Mouse (Mus musculus): ENCODE measurements around the gene Zdhhc19.

Zdhhc19 gene

DNA sequence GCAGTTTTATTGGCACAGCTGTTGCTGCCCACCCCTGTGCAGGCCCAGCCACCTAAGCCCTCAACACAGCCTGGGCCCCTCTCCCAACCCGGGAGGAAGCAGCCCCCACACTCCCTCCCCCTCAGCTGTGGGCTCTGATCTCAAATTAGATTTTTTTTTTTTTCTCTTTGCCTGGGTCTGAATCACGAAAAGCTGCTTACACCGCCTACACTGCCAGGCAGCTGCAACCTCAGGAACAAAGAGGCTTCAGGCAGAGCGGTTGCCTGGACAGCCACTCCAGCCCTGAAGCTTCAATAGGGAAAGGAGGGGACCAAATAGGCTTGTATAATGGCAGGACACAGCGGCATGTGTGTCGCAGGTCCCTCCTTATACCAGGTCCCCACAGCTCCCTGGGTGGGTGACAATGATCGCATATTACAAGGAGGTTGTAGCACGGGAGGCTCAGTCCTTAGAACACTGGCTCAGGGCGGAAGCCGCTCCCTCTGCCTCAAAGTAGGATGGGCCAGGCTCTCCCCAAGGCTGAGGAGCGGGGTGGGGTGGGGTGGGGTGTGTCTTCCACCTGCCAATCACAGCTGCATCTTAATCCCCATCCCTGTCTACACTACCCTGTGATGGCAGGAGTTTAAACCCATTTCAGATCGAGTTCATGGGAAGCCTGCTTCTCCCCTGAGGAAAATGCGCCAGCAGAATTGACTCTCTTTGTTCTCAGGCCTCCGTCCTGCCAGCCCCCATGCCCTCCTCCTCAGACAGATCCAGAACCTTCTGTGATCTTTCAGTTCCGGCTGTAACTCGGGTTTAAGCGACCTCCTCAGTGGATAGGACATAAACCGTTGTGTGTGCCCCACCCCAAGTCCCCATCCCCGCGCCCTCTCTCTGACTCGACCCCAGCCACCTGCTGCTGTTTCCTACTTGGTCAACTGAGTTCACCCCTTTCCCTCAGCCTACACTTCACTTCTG lies 20.2 kb downstream of the Zdhhc19 start:
- DNase-seq, result peak; percentile 79

DNA sequence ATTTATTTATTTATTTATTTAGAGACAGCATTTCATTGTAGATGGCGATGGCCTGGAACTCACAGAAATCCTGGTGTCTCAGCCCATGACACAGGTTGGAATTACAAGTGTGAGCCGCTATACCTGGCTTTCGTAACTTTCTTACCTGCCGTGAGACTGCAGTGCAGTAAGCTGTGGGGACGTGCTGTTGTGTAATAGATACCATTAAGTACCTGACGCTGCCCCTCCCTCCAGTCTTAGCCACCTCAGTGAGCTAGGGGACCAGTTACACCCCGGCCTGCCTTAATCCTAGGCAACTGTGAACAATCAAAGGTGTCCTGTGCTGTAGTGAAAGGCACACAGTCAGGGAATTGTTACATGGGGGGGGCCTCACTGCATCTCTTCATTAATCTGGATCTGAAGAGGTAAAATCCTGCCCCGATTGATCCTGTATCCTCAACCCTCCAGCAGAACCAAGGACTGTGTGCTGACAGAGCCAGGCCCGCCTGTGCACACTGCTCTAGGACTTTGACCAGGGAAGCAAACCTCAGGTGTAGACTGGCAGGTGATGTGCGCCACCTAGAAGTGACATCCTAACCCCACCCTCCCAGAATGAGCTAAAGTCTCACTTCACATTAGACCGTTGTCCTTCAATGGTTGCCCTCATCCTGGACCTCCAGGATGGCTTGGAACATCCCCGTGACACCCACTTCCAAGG lies 21.9 kb downstream of the Zdhhc19 start:
- DNase-seq, result no peak

DNA sequence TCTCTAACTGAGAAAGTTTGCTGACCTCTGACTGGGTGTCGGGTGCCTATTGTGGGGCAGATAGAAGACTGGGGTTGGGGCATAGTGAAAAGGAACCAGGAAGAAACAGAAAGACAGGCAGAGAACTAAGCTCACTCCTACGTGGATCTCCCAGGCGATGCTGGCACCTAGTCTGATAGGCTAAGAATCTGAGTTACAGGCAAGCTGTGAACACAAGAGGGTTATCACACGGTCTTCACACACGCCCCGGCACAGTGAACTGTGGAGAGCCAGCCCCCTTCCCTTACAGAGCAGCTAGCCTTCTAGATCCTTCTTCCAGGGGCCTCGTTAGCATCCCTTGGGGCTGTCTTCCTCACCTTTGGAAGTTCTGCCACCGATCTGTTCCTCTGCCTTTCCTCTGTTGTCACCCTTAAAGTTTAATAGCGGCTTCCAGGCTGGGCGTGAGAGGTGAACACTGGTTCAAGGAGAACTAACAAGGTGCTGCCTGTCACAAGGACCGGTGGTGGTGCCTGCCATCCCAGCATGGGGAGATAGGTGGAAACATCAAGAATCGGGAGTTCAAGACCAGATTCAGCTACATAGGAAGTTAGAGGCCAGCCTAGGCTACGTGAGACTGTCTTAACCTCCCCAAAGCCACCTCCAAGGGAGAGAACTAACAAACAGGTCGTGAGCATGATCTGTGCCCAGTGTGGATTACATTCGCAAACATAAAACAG lies 23.7 kb downstream of the Zdhhc19 start:
- no peak for DNase-seq

DNA sequence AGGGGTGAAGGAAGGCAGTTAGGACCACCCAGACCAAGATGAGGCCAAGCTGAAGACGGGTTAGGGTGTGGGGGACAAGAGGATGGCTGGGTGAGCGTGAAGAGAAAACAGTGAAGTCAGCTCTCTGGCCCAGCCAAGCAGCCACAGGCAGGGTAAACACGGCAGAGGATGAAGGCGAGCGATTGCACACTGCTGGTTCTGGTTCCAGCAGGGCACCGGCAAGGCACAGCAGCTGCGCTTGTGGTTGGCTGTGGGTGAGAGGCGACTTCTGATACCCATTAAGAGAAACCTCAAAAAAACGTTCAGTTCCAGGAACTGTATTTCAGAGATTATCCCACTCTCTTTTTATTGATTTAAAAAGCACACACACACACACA lies 24.3 kb downstream of the Zdhhc19 start:
- DNase-seq, result no peak

DNA sequence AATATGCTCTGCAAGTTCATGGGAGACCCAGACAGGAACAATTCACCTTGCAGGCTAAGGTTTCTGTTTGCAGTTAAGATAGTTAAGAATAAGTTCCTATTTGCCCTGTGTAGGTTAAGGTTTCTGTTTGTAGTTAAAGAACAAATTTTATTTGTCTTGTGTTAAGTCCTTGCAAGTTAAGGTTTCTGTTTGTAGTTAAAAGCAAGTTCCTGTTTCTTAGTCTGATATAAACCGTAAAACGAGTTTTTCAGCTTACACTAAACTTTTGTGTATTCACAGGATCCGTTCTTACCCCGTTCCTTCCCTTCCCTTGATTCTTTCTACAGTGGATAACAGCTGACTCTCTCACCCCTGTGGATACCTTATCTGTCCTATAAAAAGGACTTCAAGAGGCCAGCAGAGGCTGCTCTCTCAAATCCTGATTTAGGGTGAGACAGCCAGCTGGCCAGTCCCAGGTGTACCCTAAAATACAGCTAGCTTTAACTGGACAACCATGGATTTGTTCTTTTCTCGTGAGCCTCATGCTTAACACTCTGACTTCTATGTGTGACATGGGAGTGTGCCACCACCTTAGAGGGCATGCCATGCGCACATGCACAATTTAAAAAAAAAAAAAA lies 26.6 kb downstream of the Zdhhc19 start:
- no peak for DNase-seq

DNA sequence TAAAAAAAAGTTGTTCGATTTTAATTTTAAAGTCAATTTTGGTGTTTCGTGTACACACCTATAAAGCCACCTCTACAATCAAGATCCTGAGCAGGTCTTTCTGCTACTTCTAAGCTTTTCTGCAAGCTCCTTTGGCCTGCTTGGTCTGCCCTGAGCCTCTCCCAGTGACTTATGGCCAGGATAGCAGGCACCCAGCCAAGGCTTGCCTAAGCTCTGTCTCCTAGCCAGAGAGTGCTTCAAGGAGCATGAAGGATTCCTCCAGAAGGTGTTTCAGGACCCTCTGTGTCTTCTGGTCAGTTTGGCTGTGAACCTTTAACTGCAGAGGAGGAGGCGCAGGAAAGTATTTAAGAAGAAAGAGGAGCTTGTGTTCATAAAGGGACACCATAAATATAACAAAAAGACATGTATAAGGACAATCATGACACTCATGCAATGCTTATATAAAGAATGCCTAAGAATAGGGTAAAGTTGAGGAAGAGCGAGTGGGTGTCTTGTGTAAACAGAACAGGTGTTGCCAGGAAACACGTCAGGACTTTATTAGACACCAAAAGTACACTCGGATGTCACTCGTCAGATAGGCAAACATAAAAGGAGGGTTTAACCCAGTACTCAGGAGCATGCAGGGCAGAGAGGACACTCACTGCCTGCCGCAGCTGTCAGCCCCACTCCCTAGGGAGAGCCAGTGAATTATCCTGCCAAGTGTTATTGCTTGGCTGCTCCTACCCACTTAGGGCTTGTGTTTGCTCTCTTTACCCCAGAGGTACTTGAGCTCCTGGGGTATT lies 27.6 kb downstream of the Zdhhc19 start:
- peak; percentile 38 for DNase-seq

DNA sequence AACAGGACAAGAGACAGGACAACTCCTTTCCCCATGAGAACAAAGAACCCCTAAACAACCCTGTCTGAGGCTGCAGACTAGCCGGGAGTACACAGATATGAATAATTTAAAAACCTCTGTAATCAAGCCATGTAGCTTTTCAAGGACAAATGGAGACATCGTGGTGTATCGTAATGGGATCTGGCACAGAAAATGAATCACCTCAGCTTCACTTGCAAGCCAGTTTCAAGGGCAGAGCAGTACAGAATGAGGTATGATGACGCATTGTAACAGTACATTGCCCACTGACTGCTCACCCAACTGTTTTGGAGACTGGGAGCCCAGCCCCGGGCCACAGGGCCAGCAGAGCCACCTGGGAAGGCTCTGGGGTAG lies 28.2 kb downstream of the Zdhhc19 start:
- DNase-seq, result no peak

DNA sequence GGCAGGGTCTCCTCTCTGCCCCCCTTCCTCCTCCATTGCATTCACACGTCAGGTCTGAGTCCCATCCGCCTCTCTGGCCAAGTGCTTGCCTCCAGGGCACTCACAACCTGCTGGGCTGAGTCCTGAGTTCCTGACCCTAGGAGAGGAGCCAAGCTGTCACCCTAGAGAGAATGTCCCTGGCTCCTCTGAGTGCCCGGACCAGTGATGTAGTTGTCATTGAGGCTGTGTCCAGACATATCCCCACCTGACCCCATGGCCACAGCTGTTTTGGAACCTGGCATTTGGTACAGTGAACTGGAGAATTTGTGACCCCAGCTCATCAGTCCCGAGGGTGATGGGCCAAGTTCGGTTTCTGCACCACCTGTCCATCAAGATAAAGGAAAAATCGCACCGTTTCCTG lies 30.8 kb downstream of the Zdhhc19 start:
- no peak for DNase-seq

DNA sequence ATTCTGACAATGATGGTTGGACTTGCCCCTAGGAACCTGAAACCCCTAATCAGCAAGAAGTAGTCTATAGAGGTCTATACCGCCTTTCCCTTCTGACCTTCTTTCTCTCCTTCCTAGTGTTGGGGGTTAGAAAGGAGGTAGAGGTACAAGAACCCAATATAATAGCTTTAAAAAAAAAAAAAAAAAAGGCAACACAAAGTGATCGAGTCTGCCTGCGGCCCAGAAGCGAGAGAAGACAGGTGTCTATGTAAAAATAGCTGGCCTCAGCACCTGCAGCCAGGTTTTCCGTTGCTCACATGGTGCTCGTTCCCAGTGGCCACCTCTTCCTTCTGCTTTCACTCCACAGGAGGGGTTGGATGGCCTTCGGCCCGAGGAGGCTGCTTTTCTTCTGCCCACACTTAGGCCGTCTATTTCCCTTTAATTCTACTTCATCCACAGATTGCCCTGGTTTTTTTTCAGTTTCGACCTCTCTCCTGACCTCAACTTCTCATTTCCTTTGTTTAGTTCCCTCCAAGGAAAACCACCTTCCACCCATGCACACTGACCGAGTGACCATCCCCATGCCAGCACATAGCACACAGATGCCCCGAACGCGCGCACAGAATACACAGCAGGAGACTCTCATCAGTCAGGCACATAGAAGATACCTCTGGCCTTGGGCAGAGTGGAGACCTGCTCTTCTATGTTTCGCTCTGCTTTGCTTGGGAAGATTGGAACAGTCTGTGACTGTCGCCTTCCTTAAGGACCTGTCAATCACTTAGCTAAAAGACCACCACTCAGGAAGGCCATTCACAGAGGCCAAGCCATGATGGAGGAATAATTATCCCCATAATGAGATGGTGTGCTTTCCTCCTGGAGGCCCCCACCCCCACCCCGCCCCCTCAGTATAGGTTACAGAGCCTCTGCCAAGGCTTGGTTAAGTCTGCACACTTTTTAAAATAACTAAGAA lies 37.1 kb downstream of the Zdhhc19 start:
- no peak for DNase-seq

DNA sequence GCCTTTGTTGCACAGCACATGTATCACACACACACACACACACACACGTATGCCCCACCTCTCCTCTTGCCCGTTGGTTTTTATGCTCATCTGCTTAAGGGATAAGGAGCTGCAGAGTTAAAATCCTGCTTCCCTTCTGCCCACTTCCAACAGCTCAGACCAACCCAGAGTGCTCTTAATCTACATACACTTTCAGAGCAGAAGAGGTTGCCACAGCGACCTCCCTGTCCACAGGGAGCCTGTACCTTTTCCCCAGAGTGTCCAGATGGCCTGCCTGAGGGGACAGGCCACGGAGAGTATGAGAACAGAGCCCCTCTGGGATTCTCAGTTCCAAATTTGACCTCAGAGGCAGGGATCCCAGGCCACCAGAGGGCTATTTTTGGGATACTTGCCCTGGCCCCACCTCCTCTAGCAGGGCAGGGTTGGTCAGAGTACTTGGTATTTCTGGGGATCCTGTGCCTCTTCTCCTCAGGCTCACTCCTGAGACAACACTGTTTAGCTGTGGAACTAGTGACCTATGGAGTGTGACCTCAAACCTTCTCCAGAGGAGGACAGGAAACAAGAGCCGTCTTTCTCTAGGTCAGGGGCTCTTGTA lies 39.2 kb downstream of the Zdhhc19 start:
- peak; percentile 39 for DNase-seq

DNA sequence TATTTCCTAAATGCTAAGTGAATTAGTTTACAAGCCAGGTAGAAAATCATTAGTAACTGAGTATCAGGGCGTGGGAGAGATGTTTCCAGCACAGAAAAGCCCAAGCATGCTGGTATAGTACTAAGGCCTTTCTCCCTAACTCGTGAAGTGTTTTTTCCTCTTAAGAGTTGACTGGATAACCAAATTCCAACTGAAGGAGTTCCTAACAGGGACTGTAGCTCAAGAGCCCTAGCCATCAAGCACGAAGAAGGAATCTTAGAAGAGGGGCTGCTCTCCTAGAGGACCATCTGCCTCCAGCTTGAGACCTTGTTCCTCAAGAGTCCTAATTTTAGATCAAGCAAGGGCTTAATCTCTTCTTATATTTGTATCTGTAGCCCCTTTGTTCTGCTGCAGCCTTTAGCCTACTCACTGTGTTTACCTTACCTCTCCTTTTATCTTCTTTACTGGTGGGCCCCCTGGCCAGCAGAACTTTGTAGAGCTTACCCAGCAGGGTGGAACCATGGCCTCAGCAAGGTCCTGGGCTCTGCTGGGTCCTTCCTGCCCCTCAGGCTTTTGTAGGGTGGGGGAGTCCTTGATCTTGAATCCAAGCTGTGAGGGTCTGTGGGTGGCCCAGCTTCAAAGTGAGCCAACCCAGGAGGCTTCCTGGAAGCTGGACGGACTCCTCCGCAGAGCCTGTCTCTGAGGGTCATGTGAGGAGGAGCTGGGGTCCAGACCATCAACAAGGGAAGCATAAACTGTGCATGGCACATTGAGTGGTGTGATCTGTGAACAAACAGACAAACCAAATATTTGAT lies 42.0 kb downstream of the Zdhhc19 start:
- DNase-seq, result no peak

DNA sequence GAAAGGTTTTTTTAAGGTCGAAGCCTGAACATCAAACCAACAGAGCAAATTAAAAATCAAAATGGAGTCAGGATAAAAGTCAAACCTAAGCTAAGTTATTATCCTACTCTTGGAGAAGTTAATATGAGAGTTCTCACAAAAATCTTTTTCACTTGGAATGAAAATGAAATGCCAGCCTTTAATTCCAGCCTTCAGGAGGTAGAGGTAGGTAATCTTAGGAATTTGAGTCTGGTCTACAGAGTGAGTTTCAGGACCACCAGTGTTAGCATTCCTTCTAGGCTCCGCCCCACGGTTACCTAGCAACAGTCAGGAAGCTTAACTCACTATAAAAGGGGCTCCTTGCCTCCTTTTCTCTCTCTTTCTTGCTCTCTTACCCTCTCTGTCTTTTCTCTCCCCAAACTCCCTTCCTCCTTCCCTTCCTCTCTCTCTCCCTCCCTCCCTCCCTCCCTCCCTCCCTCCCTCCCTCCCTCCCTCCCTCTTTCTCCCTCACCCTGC lies 42.7 kb downstream of the Zdhhc19 start:
- peak; percentile 75 for DNase-seq

DNA sequence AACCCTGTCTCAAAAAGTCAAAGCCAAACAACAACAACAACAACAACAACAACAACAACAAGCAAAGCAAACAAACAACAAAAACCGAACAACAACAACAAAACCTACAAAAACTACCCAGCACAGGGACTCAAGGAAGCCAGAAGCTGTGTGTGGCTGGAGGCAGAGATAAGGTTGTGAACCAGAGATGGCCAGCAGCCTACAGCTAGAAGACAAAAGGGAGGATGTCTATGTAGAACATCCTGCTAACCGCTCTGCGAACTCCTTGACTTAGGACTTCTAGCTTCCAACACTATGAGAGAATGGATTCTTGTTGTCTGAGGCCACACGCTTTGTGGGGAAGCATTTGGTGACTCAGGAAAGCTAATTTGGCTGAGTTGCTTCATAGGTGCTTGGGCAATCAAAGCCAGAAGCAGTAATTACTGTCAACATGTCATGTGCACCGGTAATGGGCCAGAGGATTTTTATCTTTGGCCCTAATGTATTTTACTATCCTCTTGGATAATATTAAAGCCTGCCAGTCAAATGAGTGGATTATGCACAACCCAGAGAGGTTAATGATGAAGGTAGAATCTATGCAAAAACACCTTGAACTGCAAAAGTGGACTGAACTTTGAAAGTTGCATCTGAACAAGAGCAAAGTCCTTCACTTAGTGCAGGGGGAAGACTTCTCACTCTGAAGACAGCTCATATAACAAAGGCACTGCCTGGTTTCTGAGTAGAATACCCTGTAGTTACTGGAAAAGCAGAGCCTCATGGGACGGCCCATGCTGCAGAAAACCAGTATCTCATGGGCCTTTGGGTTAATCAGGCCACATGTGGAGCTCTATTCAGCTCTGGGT lies 45.5 kb downstream of the Zdhhc19 start:
- DNase-seq, result no peak

DNA sequence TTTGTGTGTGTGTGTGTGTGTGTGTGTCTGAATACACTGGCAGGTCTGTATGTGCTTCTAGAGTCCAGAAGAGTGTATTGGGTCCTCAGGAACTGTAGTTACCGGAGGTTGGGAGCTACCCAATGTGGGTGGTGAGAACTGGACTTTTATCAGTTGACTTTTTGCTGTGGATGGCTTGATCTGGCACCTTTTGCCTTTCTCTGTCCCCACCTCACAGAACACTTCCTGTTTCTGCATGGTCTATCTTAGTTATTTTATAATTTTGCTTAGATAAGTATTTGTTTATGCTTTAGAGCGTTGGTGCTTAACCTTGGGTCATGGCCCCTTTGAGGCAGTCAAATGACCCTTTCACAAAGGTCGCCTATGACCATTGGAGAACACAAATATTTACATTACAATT lies 47.4 kb downstream of the Zdhhc19 start:
- no peak for DNase-seq

DNA sequence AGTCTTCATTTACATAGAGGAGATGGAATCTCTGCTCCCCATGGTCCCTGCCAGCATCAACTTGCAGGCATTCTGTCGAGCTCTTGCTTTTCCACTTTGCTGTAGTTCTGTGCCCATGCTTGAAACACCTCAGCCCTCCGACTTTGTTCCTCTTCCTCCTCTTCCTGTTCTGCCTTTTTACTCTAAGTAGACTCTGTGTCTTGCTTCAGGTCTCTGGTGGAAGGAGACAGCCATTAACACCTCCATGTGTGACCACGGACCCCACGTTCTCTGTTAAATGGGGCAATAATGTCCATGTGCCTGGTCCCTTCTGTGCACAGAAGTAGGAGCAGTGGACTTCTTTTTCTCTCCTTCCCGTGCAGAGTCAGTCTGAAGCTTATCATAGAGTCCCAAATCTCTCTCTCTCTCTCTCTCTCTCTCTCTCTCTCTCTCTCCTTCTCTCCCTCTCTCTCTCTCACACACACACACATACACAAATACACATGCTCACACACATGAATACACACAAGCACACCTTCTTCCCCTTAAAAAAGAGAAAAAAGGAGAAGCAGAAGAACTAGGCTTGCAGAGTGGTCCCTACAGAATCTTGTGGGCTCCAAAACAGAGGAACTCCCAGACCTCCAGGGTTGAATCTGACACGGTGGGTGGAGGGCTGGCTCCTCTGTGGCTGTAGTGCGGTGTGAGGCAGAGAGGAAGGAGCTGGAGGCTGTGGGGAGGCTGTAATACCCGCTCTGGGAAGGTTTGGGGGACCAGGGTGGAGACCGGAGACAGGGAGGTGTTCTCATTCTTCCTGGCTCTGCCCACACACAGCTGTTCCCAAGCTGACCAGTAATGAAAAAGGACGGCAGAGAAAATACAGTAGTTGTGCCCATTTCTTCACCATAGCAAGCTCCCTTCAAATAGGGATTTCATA lies 51.3 kb downstream of the Zdhhc19 start:
- no peak for DNase-seq

DNA sequence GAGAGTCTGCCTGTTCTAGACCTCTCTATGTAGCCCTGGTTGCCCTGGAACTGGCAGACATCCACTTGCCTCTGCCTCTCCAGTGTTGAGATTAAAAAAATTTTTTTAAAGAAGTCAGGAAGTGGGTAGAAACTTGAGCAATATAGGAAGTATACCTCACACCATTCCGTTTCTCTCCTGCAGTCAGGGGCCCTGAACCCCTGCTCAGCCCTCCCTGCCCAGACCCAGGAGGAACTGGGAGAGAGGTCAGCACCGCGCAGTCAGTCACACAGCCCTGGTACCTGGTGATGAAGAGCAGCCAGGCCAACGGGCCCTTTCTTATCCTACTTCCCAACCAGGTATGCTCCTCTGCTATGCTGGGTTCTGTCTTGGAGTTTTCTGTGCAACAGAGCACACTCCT lies 54.0 kb downstream of the Zdhhc19 start:
- no peak for DNase-seq

DNA sequence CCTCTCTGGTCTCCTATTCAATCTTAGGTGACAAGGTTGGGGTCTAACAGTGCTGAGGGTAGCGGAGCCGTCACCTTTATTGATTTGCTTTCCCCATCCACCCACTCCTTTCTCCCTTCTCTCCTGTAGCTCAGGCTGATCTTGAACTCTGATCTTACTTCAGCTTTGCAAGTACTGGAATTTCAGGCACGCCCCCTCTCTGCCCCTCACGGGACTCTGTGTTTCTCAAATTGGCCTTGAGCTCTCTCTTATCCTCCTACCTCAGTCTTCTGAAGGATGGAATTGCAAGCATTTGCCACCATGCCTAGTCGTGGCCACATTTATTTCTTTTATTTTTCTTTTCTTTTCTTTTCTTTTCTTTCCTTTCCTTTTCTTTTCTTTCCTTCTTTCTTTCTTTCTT lies 54.4 kb downstream of the Zdhhc19 start:
- no peak for DNase-seq

DNA sequence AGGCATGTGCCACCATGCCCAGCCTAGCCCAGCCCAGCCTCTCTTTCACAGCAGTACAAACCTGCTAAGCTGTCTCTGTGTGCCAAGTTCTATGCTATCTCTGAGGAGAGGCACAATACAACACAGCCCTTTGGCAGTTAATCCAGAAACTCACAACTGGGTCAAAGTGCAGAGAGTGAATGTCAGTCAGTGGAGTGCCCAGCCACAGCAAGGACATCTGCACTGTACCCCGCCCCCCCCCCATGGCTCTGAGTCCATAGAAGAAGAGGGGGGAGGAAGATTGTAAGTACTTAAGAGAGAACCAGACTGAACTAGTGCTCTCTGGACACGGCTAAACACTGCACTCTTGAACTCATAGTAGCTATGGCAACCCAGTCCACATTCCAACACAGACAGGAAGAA lies 55.3 kb downstream of the Zdhhc19 start:
- DNase-seq, result peak; percentile 33

Measured in embryo, embryonic 11 days (tissue).